Mouse (Mus musculus) lung, adult 10 weeks (tissue): Measurements from ENCODE around the gene Snx18. TPM values are rescaled to one million over a fixed set of nuclear protein-coding genes. Genes with fewer than 3 reads are reported as not detected.

Source experiments
- polyA plus RNA-seq: library from polyadenylated mRNA; stranded (reverse); fragments of 350-450 nt; fragmentation: Illumina TruSeq; extraction: RNeasy Lipid Tissue Mini Kit (QIAGEN cat#74804); gene quantifications from one replicate; pipeline ENCODE4 v1.2.3, GENCODE M21; 2014; ENCODE audit warnings: low read depth, low replicate concordance; ENCODE audit not compliant: insufficient read depth

Snx18 gene
- 23.9 TPM for polyA plus RNA-seq

GRCm38 (mm10) chr13:113617891-113618823, at the start of gene Snx18:
Gene Snx18, minus strand, starts transcription at chr13:113618564.

DNA sequence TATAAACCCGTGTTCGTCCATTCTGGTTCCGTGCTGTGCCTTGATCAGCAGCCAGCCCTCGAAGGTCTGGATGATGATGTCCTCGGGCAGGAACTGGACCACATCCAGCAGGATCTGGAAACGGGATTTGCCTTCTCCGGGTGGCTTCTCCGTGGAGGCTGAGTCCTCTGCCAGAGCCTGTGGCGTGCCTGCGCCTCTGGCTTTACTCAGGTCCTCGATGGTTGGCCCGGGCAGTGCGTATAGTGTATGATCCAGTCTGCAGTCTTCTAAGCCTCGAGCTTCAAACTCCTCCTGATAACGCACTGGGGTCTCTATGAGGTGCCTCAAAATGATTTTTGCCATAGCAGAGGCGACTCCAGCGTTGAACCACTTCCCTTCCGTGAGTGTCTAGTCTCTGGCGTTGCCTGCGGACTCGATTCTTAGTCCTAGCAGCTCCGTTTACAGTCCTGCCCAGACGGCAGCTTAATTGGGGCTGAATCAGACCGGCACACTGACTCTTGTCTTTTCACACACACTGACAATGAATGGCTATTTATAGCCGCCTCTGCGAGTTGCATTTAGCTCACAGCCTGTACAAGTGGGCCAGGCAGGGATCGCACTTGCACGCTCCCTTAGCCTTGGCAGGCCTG, 44.9 kb upstream of the Snx18 start, which contains the start of gene Hspb3:
Gene Hspb3 (minus strand): TSS at position 526 of the 629 bp plus-strand sequence.

Other genes with a start within 250 kb of the Snx18 start
- 0.56 TPM for gene Hspb3, start 45.1 kb upstream of the Snx18 start, polyA plus RNA-seq
- 15.4 TPM for gene Arl15, start 175.9 kb upstream of the Snx18 start, polyA plus RNA-seq